Mouse (Mus musculus) neural tube, embryonic 13.5 days (tissue): ENCODE data around the gene Gm10142. TPM values are rescaled to one million over a fixed set of nuclear protein-coding genes. Genes with fewer than 3 reads are reported as not detected.
"Not testable (repeated sequence)": the region's sequence is repeated elsewhere in the genome, so short reads cannot be mapped to it uniquely, and the experiment has no call there.

Source experiments
- ATAC-seq: fragments of 200-750 bp; cut with Nextera tagmentation; 2 replicates; pipeline ENCODE4 v1.8.0; 2017; ENCODE audit warnings: low read depth, mild to moderate bottlenecking, moderate TSS enrichment, moderate library complexity
- H3K27ac ChIP-seq: fragments of 300-500 bp; sonication (generic); replicated peaks from 2 replicates; pipeline ENCODE4 v1.5.1; 2015; ENCODE audit warnings: moderate library complexity, mild to moderate bottlenecking, inconsistent platforms
- H3K27me3 ChIP-seq: fragments of 300-500 bp; sonication (generic); 2 replicates; pipeline ENCODE4 v1.6.1; 2015; ENCODE audit warnings: mild to moderate bottlenecking, inconsistent platforms
- H3K36me3 ChIP-seq: fragments of 300-500 bp; sonication (generic); 2 replicates; pipeline ENCODE4 v1.6.1; 2015; ENCODE audit warnings: mild to moderate bottlenecking, inconsistent platforms
- H3K4me1 ChIP-seq: fragments of 300-500 bp; sonication (generic); replicated peaks from 2 replicates; pipeline ENCODE4 v1.6.1; 2015; ENCODE audit warnings: inconsistent platforms
- H3K4me2 ChIP-seq: fragments of 300-500 bp; sonication (generic); 2 replicates; pipeline ENCODE4 v1.6.1; 2015; ENCODE audit warnings: inconsistent platforms, mild to moderate bottlenecking, moderate library complexity
- H3K4me3 ChIP-seq: fragments of 300-500 bp; sonication (generic); 2 replicates; pipeline ENCODE4 v1.5.1; 2015; ENCODE audit warnings: mild to moderate bottlenecking, inconsistent platforms
- H3K9ac ChIP-seq: fragments of 300-500 bp; sonication (generic); 2 replicates; pipeline ENCODE4 v1.6.1; 2015; ENCODE audit warnings: moderate library complexity, mild to moderate bottlenecking, inconsistent platforms
- H3K9me3 ChIP-seq: fragments of 300-500 bp; sonication (generic); 2 replicates; pipeline ENCODE4 v1.6.1; 2016; ENCODE audit warnings: inconsistent platforms
- WGBS: fragments of 180-500 bp; shearing (Covaris S2); methylation state at CpG from one replicate; pipeline ENCODE4 v1.1.7; 2015; 5-methylcytosine and 5-hydroxymethylcytosine counted together
- polyA plus RNA-seq: library from polyadenylated mRNA; unstranded; fragments of >200 nt; fragmentation: Nextera tagmentation; extraction: Ambion mirVana; gene quantifications from 2 replicates; pipeline ENCODE4 v1.2.1, GENCODE M21; 2015

Gm10142 gene
- polyA plus RNA-seq, 1 experiment from 2014 or later = not detected

GRCm38 (mm10) chr10:77697133-77697532 is 18.5 kb upstream of the Gm10142 start, which contains the start of gene Gm9508:
Gene Gm9508 (minus strand): TSS chr10:77697233.
- H3K4me1 ChIP-seq = no peaks in the 10 kb centered on the region
- WGBS = 34% methylated on average over 4 of the region's 4 CpGs
- H3K4me2 ChIP-seq = no peak within 1 kb of the TSS
- H3K9me3 ChIP-seq = peaks cover 9% of the 10 kb centered on the region; the same call in 1 of the 2 replicates
- H3K4me3 ChIP-seq = no peak within 1 kb of the TSS
- no peak within 1 kb of the TSS for H3K9ac ChIP-seq
- H3K27me3 ChIP-seq = no peaks in the 10 kb centered on the region
- no peak within 1 kb of the TSS for H3K27ac ChIP-seq
- H3K36me3 ChIP-seq = no peaks in the 10 kb centered on the region
- no peak for ATAC-seq

GRCm38 (mm10) chr10:77706326-77706725 is 9.3 kb upstream of the Gm10142 start, which contains the start of gene Gm10272:
Gene Gm10272 (plus strand): TSS chr10:77706626.
- ATAC-seq = no peak
- Histone ChIP-seq H3K4me1 (no peaks in the 10 kb centered on the region), H3K9ac (no peak within 1 kb of the TSS), H3K27me3 (no peaks in the 10 kb centered on the region), H3K36me3 (no peaks in the 10 kb centered on the region), H3K9me3 (peaks cover 3% of the 10 kb centered on the region; the same call in 1 of the 2 replicates), H3K27ac (no peak within 1 kb of the TSS), H3K4me3 (no peak within 1 kb of the TSS), H3K4me2 (no peak within 1 kb of the TSS)
- WGBS = 93% methylated on average over 1 of the region's 1 CpGs

GRCm38 (mm10) chr10:77709831-77710230 is 5.8 kb upstream of the Gm10142 start:
- Histone ChIP-seq H3K4me1 (no peaks in the 10 kb centered on the region), H3K9me3 (peaks cover 3% of the 10 kb centered on the region; the same call in 1 of the 2 replicates), H3K9ac (no peak overlapping the region), H3K4me3 (no peak overlapping the region), H3K4me2 (no peak overlapping the region), H3K27ac (no peak overlapping the region), H3K27me3 (no peaks in the 10 kb centered on the region), H3K36me3 (no peaks in the 10 kb centered on the region)
- ATAC-seq = no peak
- 82% methylated on average over 3 of the region's 3 CpGs for WGBS

- H3K27me3 ChIP-seq, H3K4me2 ChIP-seq, H3K4me3 ChIP-seq, H3K4me1 ChIP-seq, ATAC-seq, H3K9ac ChIP-seq, H3K27ac ChIP-seq, H3K36me3 ChIP-seq, H3K9me3 ChIP-seq: not testable (repeated sequence)
These were observed 4.5 kb upstream of the Gm10142 start, which contains the start of gene Gm10024 for GRCm38 (mm10) chr10:77711157-77711556. Gene Gm10024 (plus strand): TSS chr10:77711457.

GRCm38 (mm10) chr10:77713734-77714133 is 1.9 kb upstream of the Gm10142 start:
- 70% methylated on average over 4 of the region's 4 CpGs for WGBS
- Histone ChIP-seq H3K36me3 (no peaks in the 10 kb centered on the region), H3K4me2 (no peak overlapping the region), H3K4me1 (no peaks in the 10 kb centered on the region), H3K27ac (no peak overlapping the region), H3K27me3 (no peaks in the 10 kb centered on the region), H3K4me3 (no peak overlapping the region), H3K9me3 (no peaks in the 10 kb centered on the region), H3K9ac (no peak overlapping the region)
- no peak for ATAC-seq

GRCm38 (mm10) chr10:77720299-77720698 is 4.7 kb downstream of the Gm10142 start, which contains the start of gene Krtap12-1:
Gene Krtap12-1 (plus strand): TSS chr10:77720599.
- 90% methylated on average over 1 of the region's 1 CpGs for WGBS
- ATAC-seq, H3K4me2 ChIP-seq, H3K4me3 ChIP-seq, H3K27ac ChIP-seq, H3K27me3 ChIP-seq, H3K4me1 ChIP-seq, H3K9ac ChIP-seq, H3K9me3 ChIP-seq, H3K36me3 ChIP-seq: not testable (repeated sequence)

- H3K36me3 ChIP-seq = no peaks in the 10 kb centered on the region
- H3K9ac ChIP-seq = no peak overlapping the region
- H3K27me3 ChIP-seq = no peaks in the 10 kb centered on the region
- H3K4me3 ChIP-seq = no peak overlapping the region
- WGBS = 78% methylated on average over 8 of the region's 8 CpGs
- H3K4me2 ChIP-seq = no peak overlapping the region
- ATAC-seq = no peak
- no peaks in the 10 kb centered on the region for H3K9me3 ChIP-seq
- H3K27ac ChIP-seq = no peak overlapping the region
- no peaks in the 10 kb centered on the region for H3K4me1 ChIP-seq
These were observed 9.2 kb downstream of the Gm10142 start for GRCm38 (mm10) chr10:77724855-77725254.

GRCm38 (mm10) chr10:77726186-77726585 is 10.6 kb downstream of the Gm10142 start, which contains the start of gene Gm10100:
Gene Gm10100 (plus strand): TSS chr10:77726486.
- no peaks in the 10 kb centered on the region for H3K4me1 ChIP-seq
- ATAC-seq = no peak
- no peaks in the 10 kb centered on the region for H3K27me3 ChIP-seq
- H3K4me2 ChIP-seq = no peak within 1 kb of the TSS
- H3K9me3 ChIP-seq = no peaks in the 10 kb centered on the region
- no peak within 1 kb of the TSS for H3K4me3 ChIP-seq
- H3K27ac ChIP-seq = no peak within 1 kb of the TSS
- no peaks in the 10 kb centered on the region for H3K36me3 ChIP-seq
- 28% methylated on average over 3 of the region's 3 CpGs for WGBS
- H3K9ac ChIP-seq = no peak within 1 kb of the TSS

- H3K9me3 ChIP-seq = no peaks in the 10 kb centered on the region
- H3K27ac ChIP-seq = no peak overlapping the region
- no peaks in the 10 kb centered on the region for H3K36me3 ChIP-seq
- no peak overlapping the region for H3K4me3 ChIP-seq
- no peak overlapping the region for H3K9ac ChIP-seq
- H3K27me3 ChIP-seq = no peaks in the 10 kb centered on the region
- no peak overlapping the region for H3K4me2 ChIP-seq
- no peaks in the 10 kb centered on the region for H3K4me1 ChIP-seq
- no peak for ATAC-seq
- 68% methylated on average over 4 of the region's 4 CpGs for WGBS
These were observed 12.7 kb downstream of the Gm10142 start for GRCm38 (mm10) chr10:77728280-77728679.

- ATAC-seq = no peak
These were observed 13.6 kb downstream of the Gm10142 start for GRCm38 (mm10) chr10:77729241-77729640.

GRCm38 (mm10) chr10:77735928-77736327 is 20.3 kb downstream of the Gm10142 start:
- Histone ChIP-seq H3K4me1 (no peaks in the 10 kb centered on the region), H3K36me3 (no peaks in the 10 kb centered on the region), H3K27ac (no peak overlapping the region), H3K9me3 (peaks cover 4% of the 10 kb centered on the region), H3K27me3 (no peaks in the 10 kb centered on the region), H3K4me3 (no peak overlapping the region), H3K9ac (no peak overlapping the region), H3K4me2 (no peak overlapping the region)
- WGBS = 84% methylated on average over 1 of the region's 1 CpGs
- ATAC-seq = no peak

More at GRCm38 (mm10) chr10:77729241-77729640, 13.6 kb downstream of the Gm10142 start:
- Histone ChIP-seq H3K4me1 (no peaks in the 10 kb centered on the region), H3K27ac (no peak overlapping the region), H3K9me3 (no peaks in the 10 kb centered on the region; the same call in 1 of the 2 replicates), H3K36me3 (no peaks in the 10 kb centered on the region), H3K9ac (no peak overlapping the region), H3K27me3 (no peaks in the 10 kb centered on the region), H3K4me2 (no peak overlapping the region), H3K4me3 (no peak overlapping the region)
- 49% methylated on average over 4 of the region's 4 CpGs for WGBS

GRCm38 (mm10) chr10:77738929-77739328 is 23.3 kb downstream of the Gm10142 start:
- 94% methylated on average over 4 of the region's 4 CpGs for WGBS
- H3K27ac ChIP-seq = no peak overlapping the region
- no peak for ATAC-seq
- H3K4me2 ChIP-seq = no peak overlapping the region
- no peak overlapping the region for H3K9ac ChIP-seq
- no peaks in the 10 kb centered on the region for H3K36me3 ChIP-seq
- 0 out of 2 replicates have a peak, but pooled peaks cover 5% of the 10 kb centered on the region for H3K4me1 ChIP-seq
- H3K9me3 ChIP-seq = peaks cover 4% of the 10 kb centered on the region
- H3K27me3 ChIP-seq = no peaks in the 10 kb centered on the region
- H3K4me3 ChIP-seq = no peak overlapping the region
